Mouse (Mus musculus): ENCODE results near the gene Shf. TPM values are rescaled to one million over a fixed set of nuclear protein-coding genes. Genes with fewer than 3 reads are reported as not detected.

Shf gene
- polyA plus RNA-seq, 1 experiment from 2014 or later = 2.3 TPM

- Histone ChIP-seq H3K9me3 (no peaks in the 10 kb centered on the region), H3K27me3 (replicated peaks) (no peaks in the 10 kb centered on the region), H3K27ac (no peak overlapping the region), H3K4me2 (peak overlapping the region; percentile 68), H3K9ac (no peak overlapping the region), H3K4me1 (peaks cover 13% of the 10 kb centered on the region), H3K4me3 (replicated peaks) (peak overlapping the region; percentile 58), H3K36me3 (peaks cover 6% of the 10 kb centered on the region; the same call in 1 of the 2 replicates)
- WGBS = 49% methylated on average over 4 of the region's 4 CpGs
- no peak for ATAC-seq (ENCODE audit: insufficient read depth, low FRiP score, low read depth)
These were observed 1.8 kb downstream of the Shf start for GRCm38 (mm10) chr2:122367181-122367580.

- Histone ChIP-seq H3K27me3 (replicated peaks) (no peaks in the 10 kb centered on the region), H3K27ac (no peak overlapping the region), H3K4me2 (peak overlapping the region; percentile 68), H3K4me1 (peaks cover 13% of the 10 kb centered on the region), H3K9ac (no peak overlapping the region), H3K36me3 (peaks cover 6% of the 10 kb centered on the region; the same call in 1 of the 2 replicates), H3K9me3 (no peaks in the 10 kb centered on the region), H3K4me3 (replicated peaks) (no peak overlapping the region)
- WGBS = 43% methylated on average over 5 of the region's 5 CpGs
- ATAC-seq (ENCODE audit: insufficient read depth, low FRiP score, low read depth) = no peak
These were observed 2.3 kb downstream of the Shf start for GRCm38 (mm10) chr2:122366706-122367105.

DNA sequence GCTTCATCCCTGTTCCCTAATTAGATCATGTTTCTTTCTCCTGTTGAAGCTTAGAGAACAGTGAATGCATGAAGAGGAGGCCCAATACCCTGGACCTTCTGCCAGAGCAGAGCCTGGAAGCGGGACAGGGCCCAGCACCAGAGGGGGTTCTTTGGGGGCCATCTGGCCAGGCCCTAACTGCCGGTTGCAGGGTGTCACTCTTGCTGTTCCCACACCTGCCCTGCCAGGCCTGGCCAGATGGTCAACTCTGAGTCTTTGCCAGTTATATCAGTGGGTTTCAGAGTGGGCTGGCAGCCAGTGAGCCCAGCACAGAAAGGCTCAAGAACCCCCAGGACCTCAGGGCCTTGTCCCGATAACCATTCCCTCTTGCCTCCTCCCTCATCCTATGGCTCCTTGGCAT lies 2.9 kb downstream of the Shf start:
- Histone ChIP-seq H3K27ac (no peak overlapping the region), H3K4me1 (peaks cover 13% of the 10 kb centered on the region), H3K9me3 (no peaks in the 10 kb centered on the region), H3K4me2 (no peak overlapping the region), H3K9ac (no peak overlapping the region), H3K4me3 (replicated peaks) (no peak overlapping the region), H3K36me3 (peaks cover 6% of the 10 kb centered on the region; the same call in 1 of the 2 replicates), H3K27me3 (replicated peaks) (no peaks in the 10 kb centered on the region)
- ATAC-seq (ENCODE audit: insufficient read depth, low FRiP score, low read depth) = no peak
- WGBS = 86% methylated on average over 3 of the region's 3 CpGs

DNA sequence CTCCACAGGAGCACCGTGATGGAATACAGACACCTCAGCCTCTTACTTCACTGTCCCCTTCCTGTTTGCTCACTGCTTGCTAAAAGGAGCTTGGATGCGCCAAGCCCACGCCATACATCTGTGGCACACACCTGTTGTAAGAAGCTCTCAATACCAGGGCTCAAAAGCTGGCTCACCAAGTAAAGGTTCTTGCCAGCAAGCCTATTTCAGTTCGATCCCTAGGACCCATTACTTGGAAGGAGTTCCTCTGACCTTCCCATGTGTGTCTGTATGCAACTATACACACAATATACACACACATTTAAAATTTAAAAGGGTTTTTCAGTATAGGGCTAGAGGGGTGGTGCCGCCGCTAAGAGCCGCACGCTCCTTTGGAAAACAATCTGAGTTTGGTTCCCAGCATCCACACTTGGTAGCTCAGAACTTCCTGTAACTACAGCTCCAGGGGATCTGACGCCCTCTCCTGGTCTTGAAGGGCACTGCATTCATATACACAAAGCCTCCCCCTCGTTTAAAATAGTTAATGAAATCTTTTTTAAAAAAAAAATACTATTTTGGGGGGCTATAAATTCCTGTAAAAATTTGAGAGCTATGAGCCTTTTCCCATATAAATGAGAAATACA lies 3.6 kb downstream of the Shf start:
- Histone ChIP-seq H3K4me2 (no peak overlapping the region), H3K27me3 (replicated peaks) (no peaks in the 10 kb centered on the region), H3K27ac (no peak overlapping the region), H3K9ac (no peak overlapping the region), H3K36me3 (peaks cover 6% of the 10 kb centered on the region; the same call in 1 of the 2 replicates), H3K4me3 (replicated peaks) (no peak overlapping the region), H3K9me3 (no peaks in the 10 kb centered on the region), H3K4me1 (peaks cover 13% of the 10 kb centered on the region)
- 86% methylated on average over 10 of the region's 10 CpGs for WGBS
- no peak for ATAC-seq (ENCODE audit: insufficient read depth, low FRiP score, low read depth)

DNA sequence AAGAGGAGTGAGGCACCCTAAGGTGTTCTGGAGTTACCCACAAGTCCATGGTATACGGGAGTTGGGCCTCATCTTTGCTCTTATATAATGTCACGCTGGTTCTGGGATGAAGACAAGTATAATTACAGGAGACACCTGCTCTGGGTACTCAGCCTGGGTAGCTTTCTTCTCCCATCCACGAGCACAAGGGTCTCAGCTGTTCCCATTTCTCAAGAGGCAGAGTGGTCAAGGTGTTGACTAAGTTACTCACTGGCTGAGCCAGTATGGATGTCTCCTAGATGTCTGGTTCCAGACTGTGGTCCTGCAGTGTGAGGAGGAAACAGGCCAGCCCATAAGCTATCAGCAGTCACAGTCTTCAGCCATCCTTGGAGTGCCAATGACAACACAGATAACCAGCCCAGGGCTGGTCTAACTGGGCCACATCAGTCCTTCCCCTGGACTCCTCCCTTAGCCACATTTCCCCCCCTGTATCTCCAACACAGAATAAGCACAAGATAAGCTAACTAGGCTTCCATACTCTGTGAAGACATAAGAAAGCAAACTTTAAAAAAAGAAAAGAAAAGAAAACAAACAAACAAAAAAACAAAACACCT lies 4.5 kb downstream of the Shf start:
- no peak overlapping the region for H3K4me3 ChIP-seq (replicated peaks)
- 86% methylated on average over 3 of the region's 3 CpGs for WGBS
- peaks cover 11% of the 10 kb centered on the region for H3K4me1 ChIP-seq
- no peaks in the 10 kb centered on the region for H3K27me3 ChIP-seq (replicated peaks)
- peak; percentile 68; the same call in 1 of the 2 replicates for ATAC-seq (ENCODE audit: insufficient read depth, low FRiP score, low read depth)
- H3K9me3 ChIP-seq = no peaks in the 10 kb centered on the region
- H3K4me2 ChIP-seq = no peak overlapping the region
- H3K36me3 ChIP-seq = peaks cover 6% of the 10 kb centered on the region; the same call in 1 of the 2 replicates
- no peak overlapping the region for H3K9ac ChIP-seq
- H3K27ac ChIP-seq = no peak overlapping the region

GRCm38 (mm10) chr2:122362622-122363523 lies 6.1 kb downstream of the Shf start:
- no peak for ATAC-seq (ENCODE audit: insufficient read depth, low FRiP score, low read depth)
- no peaks in the 10 kb centered on the region for H3K9me3 ChIP-seq
- no peaks in the 10 kb centered on the region for H3K27me3 ChIP-seq (replicated peaks)
- H3K4me2 ChIP-seq = no peak overlapping the region
- WGBS = 89% methylated on average over 13 of the region's 13 CpGs
- peaks cover 10% of the 10 kb centered on the region; the same call in 1 of the 2 replicates for H3K4me1 ChIP-seq
- peaks cover 6% of the 10 kb centered on the region; the same call in 1 of the 2 replicates for H3K36me3 ChIP-seq
- no peak overlapping the region for H3K9ac ChIP-seq
- no peak overlapping the region for H3K4me3 ChIP-seq (replicated peaks)
- no peak overlapping the region for H3K27ac ChIP-seq

DNA sequence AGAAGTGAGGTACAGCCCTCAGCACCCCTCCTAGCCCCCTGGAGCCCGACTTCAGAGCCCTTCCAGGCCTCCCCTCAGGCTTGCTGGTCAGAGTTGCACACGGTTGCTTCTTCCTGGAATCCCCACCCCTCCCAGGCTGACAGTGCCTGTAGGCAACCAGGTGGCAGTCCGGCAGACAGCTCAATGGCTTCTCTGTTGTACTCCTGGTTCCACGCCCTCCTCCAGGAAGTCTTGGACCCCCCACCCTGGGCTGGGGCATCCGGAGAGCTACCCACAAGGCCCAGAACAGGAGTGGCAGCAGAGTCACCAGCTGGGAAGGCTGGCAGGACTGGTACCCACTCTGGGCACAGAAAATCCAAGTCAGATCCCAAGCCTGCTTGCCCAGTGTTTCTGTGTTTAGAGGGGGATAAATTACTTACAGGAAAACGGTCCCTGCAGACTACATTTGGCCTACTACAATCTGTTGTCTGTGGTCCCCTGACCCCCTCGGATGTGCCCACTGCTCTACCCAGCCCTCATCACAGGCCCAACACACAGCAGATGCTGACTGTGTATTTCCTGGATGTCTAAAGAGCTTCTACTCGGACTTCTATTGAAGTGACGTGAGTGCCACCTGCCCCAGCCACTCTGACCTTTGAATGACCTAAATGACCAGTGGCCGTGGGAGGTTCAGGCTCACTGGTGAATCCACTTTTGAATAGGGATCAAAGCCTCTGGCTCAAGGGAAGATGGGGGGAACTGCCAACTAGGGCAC lies 6.9 kb downstream of the Shf start:
- no peak for ATAC-seq (ENCODE audit: insufficient read depth, low FRiP score, low read depth)
- H3K9me3 ChIP-seq = no peaks in the 10 kb centered on the region
- H3K36me3 ChIP-seq = peaks cover 6% of the 10 kb centered on the region; the same call in 1 of the 2 replicates
- H3K27ac ChIP-seq = no peak overlapping the region
- no peak overlapping the region for H3K4me2 ChIP-seq
- WGBS = 63% methylated on average over 10 of the region's 10 CpGs
- no peak overlapping the region for H3K9ac ChIP-seq
- H3K4me1 ChIP-seq = peaks cover 4% of the 10 kb centered on the region; the same call in 1 of the 2 replicates
- no peaks in the 10 kb centered on the region for H3K27me3 ChIP-seq (replicated peaks)
- no peak overlapping the region for H3K4me3 ChIP-seq (replicated peaks)

GRCm38 (mm10) chr2:122361181-122361580 lies 7.8 kb downstream of the Shf start:
- no peak for ATAC-seq (ENCODE audit: insufficient read depth, low FRiP score, low read depth)
- no peak overlapping the region for H3K9ac ChIP-seq
- no peak overlapping the region for H3K27ac ChIP-seq
- H3K9me3 ChIP-seq = no peaks in the 10 kb centered on the region
- no peaks in the 10 kb centered on the region for H3K27me3 ChIP-seq (replicated peaks)
- H3K4me2 ChIP-seq = no peak overlapping the region
- no peaks in the 10 kb centered on the region for H3K4me1 ChIP-seq
- H3K4me3 ChIP-seq (replicated peaks) = no peak overlapping the region
- WGBS = 89% methylated on average over 6 of the region's 6 CpGs
- peaks cover 6% of the 10 kb centered on the region; the same call in 1 of the 2 replicates for H3K36me3 ChIP-seq

- no peak overlapping the region for H3K4me2 ChIP-seq
- ATAC-seq (ENCODE audit: insufficient read depth, low FRiP score, low read depth) = no peak
- H3K27me3 ChIP-seq (replicated peaks) = no peaks in the 10 kb centered on the region
- H3K4me3 ChIP-seq (replicated peaks) = no peak overlapping the region
- H3K4me1 ChIP-seq = no peaks in the 10 kb centered on the region
- H3K9ac ChIP-seq = no peak overlapping the region
- no peaks in the 10 kb centered on the region for H3K9me3 ChIP-seq
- 79% methylated on average over 6 of the region's 6 CpGs for WGBS
- H3K27ac ChIP-seq = 0 out of 2 replicates have a peak overlapping the region, but pooled peaks have one; percentile 6
- peaks cover 6% of the 10 kb centered on the region; the same call in 1 of the 2 replicates for H3K36me3 ChIP-seq
These were observed 8.7 kb downstream of the Shf start for GRCm38 (mm10) chr2:122360310-122360709.

- no peaks in the 10 kb centered on the region for H3K27me3 ChIP-seq (replicated peaks)
- no peaks in the 10 kb centered on the region for H3K9me3 ChIP-seq
- no peak for ATAC-seq (ENCODE audit: insufficient read depth, low FRiP score, low read depth)
- H3K4me1 ChIP-seq = peaks cover 3% of the 10 kb centered on the region; the same call in 1 of the 2 replicates
- H3K4me3 ChIP-seq (replicated peaks) = no peak overlapping the region
- WGBS = 78% methylated on average over 3 of the region's 3 CpGs
- H3K9ac ChIP-seq = no peak overlapping the region
- no peak overlapping the region for H3K27ac ChIP-seq
- H3K4me2 ChIP-seq = no peak overlapping the region
- H3K36me3 ChIP-seq = 0 out of 2 replicates have a peak, but pooled peaks cover 3% of the 10 kb centered on the region
These were observed 12.8 kb downstream of the Shf start for GRCm38 (mm10) chr2:122356187-122356586.

DNA sequence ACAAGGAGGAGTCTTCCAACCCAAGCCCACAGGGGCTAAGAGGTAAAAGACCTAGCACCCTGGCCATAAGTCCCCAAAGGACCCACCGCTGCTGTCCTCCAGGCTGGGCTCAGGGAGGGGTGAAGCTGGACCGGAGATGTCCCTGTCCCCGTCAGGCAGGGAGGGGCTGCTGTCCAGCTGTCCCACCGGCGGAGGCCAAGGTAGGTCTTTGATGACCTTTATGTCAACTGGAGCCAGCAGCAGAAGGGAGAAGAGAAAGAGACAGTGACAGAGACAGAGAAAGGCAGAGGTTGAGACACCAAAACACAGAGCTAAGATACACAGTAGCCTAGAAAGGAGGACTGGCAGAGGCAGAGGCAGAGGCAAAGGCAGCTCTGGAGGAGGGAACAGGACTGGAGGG lies 13.6 kb downstream of the Shf start:
- Histone ChIP-seq H3K4me1 (peaks cover 6% of the 10 kb centered on the region; the same call in 1 of the 2 replicates), H3K27me3 (replicated peaks) (no peaks in the 10 kb centered on the region), H3K27ac (no peak overlapping the region), H3K9me3 (no peaks in the 10 kb centered on the region), H3K36me3 (0 out of 2 replicates have a peak, but pooled peaks cover 3% of the 10 kb centered on the region), H3K9ac (no peak overlapping the region), H3K4me3 (replicated peaks) (no peak overlapping the region), H3K4me2 (no peak overlapping the region)
- 83% methylated on average over 5 of the region's 5 CpGs for WGBS
- ATAC-seq (ENCODE audit: insufficient read depth, low FRiP score, low read depth) = no peak

Measured in stomach, embryonic 15.5 days (tissue).